ENCODE assay signal across 8 mouse cellular contexts in the genomic region with DNA sequence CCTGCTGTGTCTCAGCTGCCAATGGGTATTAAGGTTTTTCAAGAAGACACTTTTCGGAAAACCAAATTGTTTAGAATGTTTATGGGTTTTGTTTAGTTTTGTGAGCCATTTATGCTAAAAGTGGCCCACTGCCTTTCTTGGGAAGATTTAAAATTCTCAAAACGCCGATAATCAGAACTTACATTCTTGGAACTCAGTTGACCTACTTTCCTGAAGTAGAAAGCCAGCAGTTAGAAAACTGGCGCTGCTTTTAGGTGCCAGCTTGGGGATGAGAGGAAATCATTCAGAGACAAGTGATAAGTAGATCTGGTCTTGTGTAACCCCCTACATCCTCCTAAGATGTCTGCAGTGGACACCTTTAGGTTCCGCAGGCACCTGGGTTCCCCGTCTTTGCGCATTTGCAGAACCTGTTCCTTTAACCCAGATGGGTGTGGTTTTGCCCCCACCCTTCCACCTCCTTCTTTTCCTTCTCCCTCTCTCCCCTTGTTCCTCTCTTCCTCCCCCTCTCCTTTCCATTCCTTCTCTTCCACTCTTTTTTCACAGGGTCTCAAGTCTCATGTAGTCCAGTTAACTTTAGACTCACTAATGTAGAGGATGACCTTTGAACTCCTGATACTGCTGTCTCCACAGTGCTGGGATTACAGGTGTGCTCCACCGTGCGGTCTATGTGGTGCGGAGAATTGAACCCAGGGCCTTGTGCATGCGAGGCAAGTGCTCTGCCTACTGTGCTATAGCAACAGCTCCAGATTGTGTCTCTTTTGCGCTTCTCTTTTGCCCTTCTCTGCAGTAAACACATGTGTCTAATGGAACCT. TPM values are rescaled to one million over a fixed set of nuclear protein-coding genes. Genes with fewer than 3 reads are reported as not detected.
DNase-seq lines count a peak whose midpoint lies in the region; ATAC-seq and TF ChIP-seq lines count a peak whose summit lies in the region.

No protein-coding gene starts in this region.

- peak overlapping the region; percentile 71 for H3K4me3 ChIP-seq in neural tube, embryonic 11.5 days (ENCODE audit: low read depth, low read length)
- H3K4me3 ChIP-seq in embryonic facial prominence, embryonic 11.5 days (ENCODE audit: low read depth, low read length) = peak overlapping the region; percentile 76
- H3K4me3 ChIP-seq in limb, embryonic 10.5 days = peak overlapping the region; percentile 87
- peak overlapping the region; percentile 57 for H3K4me3 ChIP-seq in midbrain, postnatal 0 days (ENCODE audit: low read depth, low read length)

- 70% methylated on average over 12 of the region's 12 CpGs for WGBS in neural tube, embryonic 11.5 days
- WGBS in embryonic facial prominence, embryonic 11.5 days = 76% methylated on average over 12 of the region's 12 CpGs
- 75% methylated on average over 12 of the region's 12 CpGs for WGBS in limb, embryonic 10.5 days
- WGBS in midbrain, postnatal 0 days = 67% methylated on average over 12 of the region's 12 CpGs

- H3K27me3 ChIP-seq in neural tube, embryonic 11.5 days (ENCODE audit: control insufficient read depth, insufficient read depth, low read length) = no peaks in the 10 kb centered on the region
- H3K27me3 ChIP-seq in embryonic facial prominence, embryonic 11.5 days (ENCODE audit: control insufficient read depth, insufficient read depth, low read length) = no peaks in the 10 kb centered on the region
- H3K27me3 ChIP-seq in limb, embryonic 10.5 days (ENCODE audit: low read depth, poor library complexity, severe bottlenecking) = no peaks in the 10 kb centered on the region
- H3K27me3 ChIP-seq in midbrain, postnatal 0 days (ENCODE audit: insufficient read depth, low read length) = no peaks in the 10 kb centered on the region

- H3K9me3 ChIP-seq in neural tube, embryonic 11.5 days (ENCODE audit: control insufficient read depth, low read length) = no peaks in the 10 kb centered on the region
- no peaks in the 10 kb centered on the region for H3K9me3 ChIP-seq in embryonic facial prominence, embryonic 11.5 days (replicated peaks; ENCODE audit: control insufficient read depth, low read length)
- no peaks in the 10 kb centered on the region for H3K9me3 ChIP-seq in limb, embryonic 10.5 days (replicated peaks)
- no peaks in the 10 kb centered on the region for H3K9me3 ChIP-seq in midbrain, postnatal 0 days (ENCODE audit: low read length)

- ATAC-seq in neural tube, embryonic 11.5 days (ENCODE audit: insufficient read depth, low FRiP score, low TSS enrichment) = no peak
- no peak for ATAC-seq in embryonic facial prominence, embryonic 11.5 days (replicated peaks; ENCODE audit: insufficient number of reproducible peaks, low FRiP score, low TSS enrichment, low read depth)
- ATAC-seq in midbrain, postnatal 0 days (ENCODE audit: low FRiP score) = no peak

- no peak for TF ChIP-seq CTCF in midbrain, postnatal 0 days (IDR thresholded peaks at IDR 0.05)

- no peak overlapping the region for H3K27ac ChIP-seq in neural tube, embryonic 11.5 days (ENCODE audit: low read depth, low read length)
- H3K27ac ChIP-seq in embryonic facial prominence, embryonic 11.5 days (replicated peaks; ENCODE audit: low read depth, low read length) = no peak overlapping the region
- H3K27ac ChIP-seq in limb, embryonic 10.5 days = peak overlapping the region; percentile 90; the same call in 1 of the 2 replicates
- H3K27ac ChIP-seq in midbrain, postnatal 0 days (ENCODE audit: low read depth, low read length) = no peak overlapping the region

- peak overlapping the region; percentile 62 for H3K4me2 ChIP-seq in neural tube, embryonic 11.5 days (ENCODE audit: low read depth)
- H3K4me2 ChIP-seq in embryonic facial prominence, embryonic 11.5 days (ENCODE audit: low read depth, low read length) = peak overlapping the region; percentile 55
- peak overlapping the region; percentile 65 for H3K4me2 ChIP-seq in midbrain, postnatal 0 days (ENCODE audit: low read depth, low read length, poor library complexity, severe bottlenecking)

- H3K9ac ChIP-seq in neural tube, embryonic 11.5 days (ENCODE audit: low read length) = peak overlapping the region; percentile 81
- H3K9ac ChIP-seq in embryonic facial prominence, embryonic 11.5 days (replicated peaks; ENCODE audit: low read length) = 0 out of 2 replicates have a peak overlapping the region, but pooled peaks have one; percentile 18
- H3K9ac ChIP-seq in midbrain, postnatal 0 days (replicated peaks; ENCODE audit: low read length, poor library complexity, severe bottlenecking) = 0 out of 2 replicates have a peak overlapping the region, but pooled peaks have one; percentile 0

- no peaks in the 10 kb centered on the region for H3K36me3 ChIP-seq in neural tube, embryonic 11.5 days (ENCODE audit: control insufficient read depth, insufficient read depth, low read length)
- no peaks in the 10 kb centered on the region for H3K36me3 ChIP-seq in embryonic facial prominence, embryonic 11.5 days (replicated peaks; ENCODE audit: control insufficient read depth, insufficient read depth, low read depth, low read length)
- no peaks in the 10 kb centered on the region for H3K36me3 ChIP-seq in limb, embryonic 10.5 days
- H3K36me3 ChIP-seq in midbrain, postnatal 0 days (ENCODE audit: insufficient read depth, low read length) = no peaks in the 10 kb centered on the region

- H3K4me1 ChIP-seq in neural tube, embryonic 11.5 days (ENCODE audit: control insufficient read depth, insufficient read depth, low read length) = peaks cover 8% of the 10 kb centered on the region
- H3K4me1 ChIP-seq in embryonic facial prominence, embryonic 11.5 days (ENCODE audit: control insufficient read depth, insufficient read depth, low read length) = no peaks in the 10 kb centered on the region
- peaks cover 20% of the 10 kb centered on the region for H3K4me1 ChIP-seq in limb, embryonic 10.5 days
- peaks cover 6% of the 10 kb centered on the region; the same call in 1 of the 2 replicates for H3K4me1 ChIP-seq in midbrain, postnatal 0 days (ENCODE audit: insufficient read depth, low read length)

- no peak for DNase-seq in neural tube, embryonic 11.5 days (ENCODE audit: low spot score)
- no peak for DNase-seq in neural tube, embryonic 10.5 days (ENCODE audit: extremely low spot score, low spot score)
- DNase-seq in embryonic facial prominence, embryonic 11.5 days (ENCODE audit: low spot score) = no peak
- DNase-seq in limb, embryonic 10.5 days (ENCODE audit: low spot score) = no peak
- DNase-seq in midbrain, postnatal 0 days (ENCODE audit: low spot score) = no peak
- no peak for DNase-seq in right cerebral cortex, postnatal 10 days (ENCODE audit: low spot score in 2 of 2)
- no peak for DNase-seq in right cerebral cortex, adult 2 months (ENCODE audit: low spot score in 2 of 2)
- no peak for DNase-seq in adrenal gland, postnatal 4 days (ENCODE audit: low spot score in 2 of 2)

RNA-seq across cellular contexts. Expression of a gene that starts 1.2 kb away (rescaled TPM):
- polyA plus RNA-seq in neural tube, embryonic 11.5 days (2014; fragmentation: Nextera tagmentation; extraction: Ambion mirVana) = 24.1 and 25.7 TPM in 2 replicates
- polyA plus RNA-seq in embryonic facial prominence, embryonic 11.5 days (2014; fragmentation: Nextera tagmentation; extraction: Ambion mirVana) = 29.3 and 30.0 TPM in 2 replicates
- 28.9 and 29.4 TPM in 2 replicates for polyA plus RNA-seq in limb, embryonic 10.5 days (2016; fragmentation: Nextera tagmentation; extraction: Ambion mirVana)
- total RNA-seq in midbrain, postnatal 0 days (2014; rRNA removed) = 19.3 and 20.0 TPM in 2 replicates
- polyA plus RNA-seq in midbrain, postnatal 0 days (2015; fragmentation: Nextera tagmentation; extraction: Ambion mirVana) = 19.2 and 21.5 TPM in 2 replicates
- total RNA-seq in adrenal gland, postnatal 4 days (2021) = 10 to 100 TPM; 75.0 to 75.9 TPM

RNA-seq across cellular contexts. Expression of a gene that starts 43.5 kb away (rescaled TPM):
- 94.0 and 97.3 TPM in 2 replicates for polyA plus RNA-seq in neural tube, embryonic 11.5 days (2014; fragmentation: Nextera tagmentation; extraction: Ambion mirVana)
- 67.8 TPM in 2 replicates for polyA plus RNA-seq in embryonic facial prominence, embryonic 11.5 days (2014; fragmentation: Nextera tagmentation; extraction: Ambion mirVana)
- 76.8 and 78.2 TPM in 2 replicates for polyA plus RNA-seq in limb, embryonic 10.5 days (2016; fragmentation: Nextera tagmentation; extraction: Ambion mirVana)
- 124 and 131 TPM in 2 replicates for total RNA-seq in midbrain, postnatal 0 days (2014; rRNA removed)
- 148 and 160 TPM in 2 replicates for polyA plus RNA-seq in midbrain, postnatal 0 days (2015; fragmentation: Nextera tagmentation; extraction: Ambion mirVana)
- total RNA-seq in adrenal gland, postnatal 4 days (2021) = 10 to 100 TPM; 45.7 to 49.6 TPM

RNA-seq across cellular contexts. Expression of a gene that starts 49.6 kb away (rescaled TPM):
- 57.0 and 57.2 TPM in 2 replicates for polyA plus RNA-seq in neural tube, embryonic 11.5 days (2014; fragmentation: Nextera tagmentation; extraction: Ambion mirVana)
- 64.6 and 75.0 TPM in 2 replicates for polyA plus RNA-seq in embryonic facial prominence, embryonic 11.5 days (2014; fragmentation: Nextera tagmentation; extraction: Ambion mirVana)
- polyA plus RNA-seq in limb, embryonic 10.5 days (2016; fragmentation: Nextera tagmentation; extraction: Ambion mirVana) = 83.6 and 100 TPM in 2 replicates
- total RNA-seq in midbrain, postnatal 0 days (2014; rRNA removed) = 13.7 and 15.6 TPM in 2 replicates
- polyA plus RNA-seq in midbrain, postnatal 0 days (2015; fragmentation: Nextera tagmentation; extraction: Ambion mirVana) = 8.0 and 9.1 TPM in 2 replicates
- total RNA-seq in adrenal gland, postnatal 4 days (2021) = 10 to 100 TPM; 59.6 to 62.7 TPM

Comparison
In these comparisons a context has a peak if more than half of its experiments do, and no peak if none do; other contexts are left out.
1. H3K9ac ChIP-seq: peak in every context shown above with its lines; median percentile 81 in neural tube, embryonic 11.5 days; 18 in embryonic facial prominence, embryonic 11.5 days; 0 in midbrain, postnatal 0 days.